Mouse (Mus musculus) embryonic facial prominence, embryonic 10.5 days (tissue): Measurements from ENCODE around the gene Sulf2. TPM values are rescaled to one million over a fixed set of nuclear protein-coding genes. Genes with fewer than 3 reads are reported as not detected.
A peak's percentile ranks its signal among the peaks of the same experiment; 100 is the strongest.

Source experiments
- DNase-seq: peaks from one replicate; pipeline ENCODE4 v3.0.0-alpha.2; 2017; ENCODE audit warnings: low spot score
- H3K27ac ChIP-seq: fragments of 300-500 bp; sonication (generic); replicated peaks from 2 replicates; pipeline ENCODE4 v1.5.1; 2016; ENCODE audit warnings: mild to moderate bottlenecking
- H3K27me3 ChIP-seq: fragments of 300-500 bp; sonication (generic); replicated peaks from 2 replicates; pipeline ENCODE4 v1.6.1; 2016; ENCODE audit warnings: low read depth, mild to moderate bottlenecking; ENCODE audit not compliant: poor library complexity, severe bottlenecking
- H3K36me3 ChIP-seq: fragments of 300-500 bp; sonication (generic); replicated peaks from 2 replicates; pipeline ENCODE4 v1.6.1; 2016; ENCODE audit warnings: mild to moderate bottlenecking, moderate library complexity
- H3K4me1 ChIP-seq: fragments of 300-500 bp; sonication (generic); 2 replicates; pipeline ENCODE4 v1.6.1; 2016
- H3K4me3 ChIP-seq: fragments of 300-500 bp; sonication (generic); 2 replicates; pipeline ENCODE4 v1.5.1; 2016; ENCODE audit warnings: mild to moderate bottlenecking, moderate library complexity
- H3K9me3 ChIP-seq: fragments of 300-500 bp; sonication (generic); 2 replicates; pipeline ENCODE4 v1.6.1; 2016; ENCODE audit warnings: mild to moderate bottlenecking
- WGBS: fragments of 180-500 bp; shearing (Covaris S2); methylation state at CpG from one replicate; pipeline ENCODE4 v1.1.7; 2016; 5-methylcytosine and 5-hydroxymethylcytosine counted together
- polyA plus RNA-seq: library from polyadenylated mRNA; unstranded; fragments of >200 nt; fragmentation: Nextera tagmentation; extraction: Ambion mirVana; gene quantifications from 2 replicates; pipeline ENCODE4 v1.2.1, GENCODE M21; 2016

Gene Sulf2
- polyA plus RNA-seq, 1 experiment from 2014 or later = 131 TPM

DNA sequence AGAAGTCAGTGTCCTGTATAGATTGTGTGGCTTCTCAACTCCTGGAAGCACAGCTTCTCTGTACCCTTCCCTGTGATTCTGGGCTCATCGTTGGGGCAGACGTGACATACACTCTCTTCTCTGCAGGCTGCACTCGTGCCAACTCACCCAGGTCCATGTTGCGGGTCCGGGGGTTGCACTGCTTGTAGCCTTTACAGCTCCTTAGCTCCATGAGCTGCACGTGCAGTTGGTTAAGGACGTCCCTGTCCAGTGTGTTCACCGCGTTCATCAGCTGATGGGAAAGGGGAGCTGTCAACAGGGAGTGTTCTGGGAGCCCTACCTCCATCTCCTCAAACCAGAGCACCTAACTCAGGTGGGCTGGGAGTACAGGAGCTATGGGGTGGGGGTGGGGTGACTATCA lies 78.1 kb downstream of the Sulf2 start:
- WGBS = 93% methylated on average over 9 of the region's 9 CpGs
- no peaks in the 10 kb centered on the region for H3K9me3 ChIP-seq
- no peak overlapping the region for H3K27ac ChIP-seq
- H3K4me1 ChIP-seq = peaks cover 30% of the 10 kb centered on the region
- DNase-seq = no peak
- no peaks in the 10 kb centered on the region for H3K27me3 ChIP-seq
- peaks cover 100% of the 10 kb centered on the region for H3K36me3 ChIP-seq
- no peak overlapping the region for H3K4me3 ChIP-seq

GRCm38 (mm10) chr2:166074322-166074721 lies 81.1 kb downstream of the Sulf2 start:
- no peaks in the 10 kb centered on the region for H3K9me3 ChIP-seq
- peak overlapping the region; percentile 48; the same call in 1 of the 2 replicates for H3K27ac ChIP-seq
- 68% methylated on average over 6 of the region's 6 CpGs for WGBS
- no peaks in the 10 kb centered on the region for H3K27me3 ChIP-seq
- H3K4me1 ChIP-seq = peaks cover 11% of the 10 kb centered on the region
- H3K4me3 ChIP-seq = no peak overlapping the region
- H3K36me3 ChIP-seq = peaks cover 100% of the 10 kb centered on the region
- DNase-seq = no peak

GRCm38 (mm10) chr2:166073082-166073481 lies 82.4 kb downstream of the Sulf2 start:
- no peak for DNase-seq
- H3K27me3 ChIP-seq = no peaks in the 10 kb centered on the region
- H3K27ac ChIP-seq = no peak overlapping the region
- 88% methylated on average over 10 of the region's 10 CpGs for WGBS
- peaks cover 100% of the 10 kb centered on the region for H3K36me3 ChIP-seq
- no peak overlapping the region for H3K4me3 ChIP-seq
- no peaks in the 10 kb centered on the region for H3K9me3 ChIP-seq
- H3K4me1 ChIP-seq = peaks cover 10% of the 10 kb centered on the region

- Histone ChIP-seq H3K36me3 (peaks cover 98% of the 10 kb centered on the region), H3K27ac (no peak overlapping the region)
- 86% methylated on average over 9 of the region's 9 CpGs for WGBS
Observed at GRCm38 (mm10) chr2:166071889-166072288, 83.6 kb downstream of the Sulf2 start.

DNA sequence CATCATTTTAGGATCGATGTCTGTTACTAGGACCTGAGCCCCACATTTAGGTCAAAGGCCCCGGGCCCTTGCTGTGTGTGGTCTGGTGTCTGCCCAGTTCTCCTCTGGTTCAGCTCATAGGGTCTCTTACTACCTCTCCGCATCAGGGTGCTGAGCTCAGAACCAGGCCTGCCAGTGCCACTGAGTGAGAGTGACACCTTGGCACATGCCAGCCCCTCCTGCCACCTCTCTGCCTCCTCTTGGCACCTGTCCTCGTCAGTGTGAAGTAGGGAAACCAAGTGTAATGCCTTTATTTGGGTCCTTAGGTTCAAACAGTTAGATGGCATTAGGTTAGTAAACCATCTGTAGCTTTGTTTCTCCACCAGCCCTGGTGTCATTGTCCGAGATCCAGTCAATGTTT lies 84.0 kb downstream of the Sulf2 start:
- Histone ChIP-seq H3K27me3 (no peaks in the 10 kb centered on the region), H3K4me3 (no peak overlapping the region), H3K27ac (no peak overlapping the region), H3K4me1 (peaks cover 17% of the 10 kb centered on the region), H3K36me3 (peaks cover 98% of the 10 kb centered on the region), H3K9me3 (no peaks in the 10 kb centered on the region)
- 90% methylated on average over 5 of the region's 5 CpGs for WGBS
- DNase-seq = no peak

More at GRCm38 (mm10) chr2:166071889-166072288, 83.6 kb downstream of the Sulf2 start:
- peaks cover 13% of the 10 kb centered on the region for H3K4me1 ChIP-seq
- H3K4me3 ChIP-seq = no peak overlapping the region
- no peaks in the 10 kb centered on the region for H3K9me3 ChIP-seq
- no peak for DNase-seq
- no peaks in the 10 kb centered on the region for H3K27me3 ChIP-seq

DNA sequence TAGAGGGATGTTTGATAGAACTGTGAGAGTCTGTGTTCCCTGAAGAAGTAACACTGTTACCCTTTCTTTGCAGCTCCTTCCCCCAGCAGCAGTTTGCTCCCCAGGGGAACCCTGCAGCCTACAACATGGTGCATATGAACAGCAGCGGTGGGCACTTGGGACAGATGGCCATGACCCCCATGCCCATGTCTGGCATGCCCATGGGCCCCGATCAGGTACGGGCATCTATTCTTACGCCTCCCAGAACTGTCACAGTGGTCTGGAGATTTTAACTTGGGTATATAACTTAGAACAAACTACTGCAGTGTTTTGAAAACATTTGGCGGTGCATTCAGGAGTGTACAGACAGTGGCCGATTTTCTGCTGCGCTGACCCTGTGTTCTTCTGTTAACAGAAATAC lies 85.7 kb downstream of the Sulf2 start:
- Histone ChIP-seq H3K36me3 (peaks cover 96% of the 10 kb centered on the region), H3K4me3 (no peak overlapping the region), H3K9me3 (no peaks in the 10 kb centered on the region), H3K4me1 (peaks cover 16% of the 10 kb centered on the region), H3K27ac (no peak overlapping the region), H3K27me3 (no peaks in the 10 kb centered on the region)
- DNase-seq = no peak
- 94% methylated on average over 7 of the region's 7 CpGs for WGBS

DNA sequence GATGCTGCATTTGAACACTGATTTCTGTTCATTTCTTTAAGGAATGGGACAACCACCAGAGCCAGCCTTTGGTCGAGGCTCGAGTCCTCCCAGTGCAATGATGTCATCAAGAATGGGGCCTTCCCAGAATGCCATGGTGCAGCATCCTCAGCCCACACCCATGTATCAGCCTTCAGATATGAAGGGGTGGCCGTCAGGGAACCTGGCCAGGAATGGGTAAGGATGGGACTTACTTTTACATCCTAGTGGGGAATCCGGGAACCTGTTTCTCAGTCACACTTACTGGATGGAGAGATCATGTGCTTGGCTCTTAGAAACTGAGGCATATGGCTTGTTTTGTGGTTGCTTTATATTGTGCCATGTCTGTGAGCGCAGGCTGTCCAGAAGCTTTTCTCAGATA lies 86.3 kb downstream of the Sulf2 start:
- 84% methylated on average over 5 of the region's 5 CpGs for WGBS
- no peaks in the 10 kb centered on the region for H3K27me3 ChIP-seq
- H3K4me3 ChIP-seq = no peak overlapping the region
- peaks cover 96% of the 10 kb centered on the region for H3K36me3 ChIP-seq
- no peak for DNase-seq
- no peak overlapping the region for H3K27ac ChIP-seq
- H3K4me1 ChIP-seq = peaks cover 10% of the 10 kb centered on the region
- H3K9me3 ChIP-seq = no peaks in the 10 kb centered on the region

DNA sequence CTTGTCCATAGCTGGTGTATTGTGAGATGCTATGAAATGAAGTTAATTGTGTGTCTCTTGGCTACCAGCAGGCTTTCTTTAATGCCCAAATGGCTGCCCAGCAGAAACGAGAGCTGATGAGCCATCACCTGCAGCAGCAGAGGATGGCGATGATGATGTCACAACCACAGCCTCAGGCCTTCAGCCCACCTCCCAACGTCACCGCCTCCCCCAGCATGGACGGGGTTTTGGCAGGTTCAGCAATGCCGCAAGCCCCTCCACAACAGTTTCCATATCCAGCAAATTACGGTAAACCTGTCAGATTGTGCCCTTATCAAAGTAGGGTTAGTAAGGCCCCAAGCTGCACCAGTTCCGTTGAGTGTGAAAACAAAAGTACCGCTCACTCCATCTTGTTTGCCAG lies 87.2 kb downstream of the Sulf2 start:
- Histone ChIP-seq H3K27me3 (no peaks in the 10 kb centered on the region), H3K36me3 (peaks cover 96% of the 10 kb centered on the region), H3K9me3 (no peaks in the 10 kb centered on the region), H3K27ac (no peak overlapping the region), H3K4me1 (peaks cover 10% of the 10 kb centered on the region; the same call in 1 of the 2 replicates), H3K4me3 (no peak overlapping the region)
- 89% methylated on average over 9 of the region's 9 CpGs for WGBS
- DNase-seq = no peak

GRCm38 (mm10) chr2:166066434-166066833 lies 89.0 kb downstream of the Sulf2 start:
- H3K27me3 ChIP-seq = no peaks in the 10 kb centered on the region
- H3K4me1 ChIP-seq = peaks cover 14% of the 10 kb centered on the region
- no peaks in the 10 kb centered on the region for H3K9me3 ChIP-seq
- no peak overlapping the region for H3K4me3 ChIP-seq
- H3K27ac ChIP-seq = no peak overlapping the region
- no peak for DNase-seq
- 83% methylated on average over 4 of the region's 4 CpGs for WGBS
- H3K36me3 ChIP-seq = peaks cover 96% of the 10 kb centered on the region

- Histone ChIP-seq H3K9me3 (no peaks in the 10 kb centered on the region), H3K4me1 (peaks cover 14% of the 10 kb centered on the region), H3K36me3 (peaks cover 97% of the 10 kb centered on the region), H3K27ac (no peak overlapping the region), H3K4me3 (no peak overlapping the region), H3K27me3 (no peaks in the 10 kb centered on the region)
- WGBS = 89% methylated on average over 8 of the region's 8 CpGs
- no peak for DNase-seq
Observed at GRCm38 (mm10) chr2:166062431-166062830, 93.0 kb downstream of the Sulf2 start.

- H3K36me3 ChIP-seq = peaks cover 96% of the 10 kb centered on the region
- no peaks in the 10 kb centered on the region for H3K9me3 ChIP-seq
- no peak overlapping the region for H3K27ac ChIP-seq
- peaks cover 10% of the 10 kb centered on the region for H3K4me1 ChIP-seq
- no peak overlapping the region for H3K4me3 ChIP-seq
- no peak for DNase-seq
- 79% methylated on average over 1 of the region's 1 CpGs for WGBS
- H3K27me3 ChIP-seq = no peaks in the 10 kb centered on the region
Observed at GRCm38 (mm10) chr2:166062008-166062407, 93.5 kb downstream of the Sulf2 start.

DNA sequence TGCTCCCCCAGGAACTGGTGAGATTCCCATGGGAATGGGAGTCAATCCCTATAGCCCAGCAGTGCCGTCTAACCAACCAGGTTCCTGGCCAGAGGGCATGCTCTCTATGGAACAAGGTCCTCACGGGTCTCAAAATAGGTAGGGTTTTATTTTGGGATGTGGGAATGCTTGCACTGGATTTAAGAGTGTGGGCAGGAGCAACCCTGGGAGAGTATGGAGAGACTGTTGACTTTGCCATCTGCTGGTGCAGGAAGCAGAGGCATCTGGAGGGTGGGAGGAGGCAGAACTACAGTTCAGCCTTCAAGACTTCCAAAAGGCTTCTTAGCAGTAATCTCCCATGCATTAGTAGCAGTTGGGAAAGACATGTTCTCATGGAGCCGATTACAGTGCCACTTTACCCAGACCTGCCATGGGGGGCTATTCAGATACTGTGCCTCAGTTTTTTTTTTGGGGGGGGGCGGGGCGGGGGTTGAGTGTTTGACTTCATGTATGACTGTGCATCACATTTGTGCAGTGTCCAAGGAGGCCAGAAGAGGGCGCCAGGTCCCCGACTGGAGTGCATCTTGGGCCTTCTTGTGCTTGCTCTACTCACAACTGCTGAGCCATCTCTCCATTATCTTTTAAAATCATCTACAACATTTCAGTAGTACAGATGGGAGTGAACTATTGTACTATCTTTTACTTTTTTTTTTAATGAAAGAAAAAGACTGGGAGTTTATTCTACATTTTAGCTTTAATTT lies 95.6 kb downstream of the Sulf2 start:
- Histone ChIP-seq H3K27me3 (no peaks in the 10 kb centered on the region), H3K27ac (no peak overlapping the region), H3K9me3 (no peaks in the 10 kb centered on the region), H3K36me3 (peaks cover 98% of the 10 kb centered on the region), H3K4me3 (no peak overlapping the region), H3K4me1 (peaks cover 6% of the 10 kb centered on the region)
- WGBS = 76% methylated on average over 7 of the region's 7 CpGs
- peak; percentile 54 for DNase-seq

DNA sequence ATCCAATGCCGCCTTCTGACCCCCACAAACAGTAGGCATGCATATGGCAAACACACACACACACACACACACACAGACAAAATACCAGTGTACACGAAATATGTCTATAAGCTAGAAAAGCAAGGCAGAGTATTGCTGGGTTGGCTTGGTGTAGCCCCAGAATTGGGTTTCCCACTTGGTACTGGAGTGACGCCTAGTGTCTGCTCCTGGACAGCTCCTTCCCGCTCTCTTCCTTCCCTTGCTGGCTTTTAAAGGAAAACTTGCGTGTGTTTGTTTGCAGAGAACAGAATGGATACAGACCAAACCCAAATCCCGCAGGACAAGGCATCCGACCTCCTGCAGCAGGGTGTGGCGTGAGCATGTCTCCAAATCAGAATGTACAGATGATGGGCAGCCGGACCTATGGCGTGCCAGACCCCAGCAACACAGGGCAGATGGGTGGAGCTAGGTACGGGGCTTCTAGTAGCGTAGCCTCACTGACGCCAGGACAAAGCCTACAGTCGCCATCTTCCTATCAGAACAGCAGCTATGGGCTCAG lies 101.4 kb downstream of the Sulf2 start:
- WGBS = 93% methylated on average over 14 of the region's 14 CpGs
- H3K4me3 ChIP-seq = no peak overlapping the region
- H3K27ac ChIP-seq = no peak overlapping the region
- H3K4me1 ChIP-seq = no peaks in the 10 kb centered on the region
- peaks cover 97% of the 10 kb centered on the region for H3K36me3 ChIP-seq
- no peaks in the 10 kb centered on the region for H3K9me3 ChIP-seq
- no peaks in the 10 kb centered on the region for H3K27me3 ChIP-seq
- DNase-seq = no peak
